Mouse (Mus musculus) CD8-positive naive resting alpha-beta T cell, adult 57 days (primary cell): Measurements from ENCODE around the gene Kirrel. TPM values are rescaled to one million over a fixed set of nuclear protein-coding genes. Genes with fewer than 3 reads are reported as not detected.

Source experiments
- total RNA-seq: library from RNA; stranded (reverse); gene quantifications from one replicate; pipeline ENCODE4 v1.2.4, GENCODE M21; 2023

Gene Kirrel
- 0.77 TPM for total RNA-seq

GRCm38 (mm10) chr3:87174096-87174768 lies at the start of gene Kirrel:
Gene Kirrel, minus strand, starts transcription at chr3:87174747.

Other genes starting within 250 kb of the Kirrel start
- 34.2 TPM for gene Cd1d1, start 175.3 kb downstream of the Kirrel start, total RNA-seq
- gene Fcrls, start 89.0 kb upstream of the Kirrel start, total RNA-seq = not detected
- 0.49 TPM for gene Cd5l, start 183.1 kb upstream of the Kirrel start, total RNA-seq
- gene Fcrl1, start 201.6 kb upstream of the Kirrel start, total RNA-seq = 22.4 TPM